Mouse (Mus musculus): ENCODE results near the gene L1cam.

Gene L1cam

GRCm38 (mm10) chrX:73875881-73876280 is 20.0 kb downstream of the L1cam start:
- DNase-seq = no peak

GRCm38 (mm10) chrX:73871956-73872355 is 23.9 kb downstream of the L1cam start:
- no peak for DNase-seq

GRCm38 (mm10) chrX:73871474-73871873 is 24.4 kb downstream of the L1cam start:
- DNase-seq = no peak

- no peak for DNase-seq
Measured at GRCm38 (mm10) chrX:73869334-73869733, 26.6 kb downstream of the L1cam start.

GRCm38 (mm10) chrX:73867852-73868251 is 28.1 kb downstream of the L1cam start:
- no peak for DNase-seq

GRCm38 (mm10) chrX:73867256-73867655 is 28.6 kb downstream of the L1cam start:
- DNase-seq = no peak

- DNase-seq = no peak
Measured at GRCm38 (mm10) chrX:73864692-73865091, 31.2 kb downstream of the L1cam start.

GRCm38 (mm10) chrX:73855087-73855408 is 40.9 kb downstream of the L1cam start:
- DNase-seq = no peak

- DNase-seq = peak; percentile 47
Measured at GRCm38 (mm10) chrX:73854326-73855086, 41.4 kb downstream of the L1cam start.

GRCm38 (mm10) chrX:73836691-73837090 is 59.2 kb downstream of the L1cam start:
- DNase-seq = no peak

GRCm38 (mm10) chrX:73835731-73836130 is 60.2 kb downstream of the L1cam start:
- DNase-seq = no peak

- DNase-seq = peak; percentile 71
Measured at GRCm38 (mm10) chrX:73824185-73825151, 71.4 kb downstream of the L1cam start, which contains the start of gene Pdzd4. TSS of gene Pdzd4 (minus strand) at chrX:73824969.

GRCm38 (mm10) chrX:73823747-73824146 is 72.2 kb downstream of the L1cam start:
- DNase-seq = peak; percentile 21

GRCm38 (mm10) chrX:73816596-73817314 is 79.2 kb downstream of the L1cam start:
- DNase-seq = no peak

- DNase-seq = no peak
Measured at GRCm38 (mm10) chrX:73815072-73815471, 80.8 kb downstream of the L1cam start.

GRCm38 (mm10) chrX:73805814-73806213 is 90.1 kb downstream of the L1cam start:
- no peak for DNase-seq
